Mouse (Mus musculus) inflammation-experienced regulatory T-cells, adult 6 months (primary cell): Measurements from ENCODE around the gene Fcho2. TPM values are rescaled to one million over a fixed set of nuclear protein-coding genes. Genes with fewer than 3 reads are reported as not detected.

ENCODE experiments used
- polyA plus RNA-seq, 3 experiments: library from polyadenylated mRNA; unstranded; fragments of 100-300 nt; shearing (Covaris generic); gene quantifications; one replicate each; pipeline ENCODE4 v1.2.1; 2017

Fcho2 gene
- polyA plus RNA-seq, 3 experiments from 2014 or later: 45.5 to 53.7 (median 47.8) TPM

Other genes starting within 250 kb of the Fcho2 start
- not detected for gene Tmem174, start 178.0 kb downstream of the Fcho2 start, polyA plus RNA-seq
- 1 to 10 TPM in 1 of 3 experiments, under 1 TPM in 1, not detected in 1; 0.48 to 2.1 TPM for gene Tmem171, start 120.6 kb downstream of the Fcho2 start, polyA plus RNA-seq
- 10 to 100 TPM; 24.5 to 35.9 (median 35.5) TPM for gene Tnpo1, start 110.9 kb upstream of the Fcho2 start, polyA plus RNA-seq
- gene 1700024P04Rik, start 169.1 kb upstream of the Fcho2 start, polyA plus RNA-seq: not detected